Mouse (Mus musculus) MEL (cell line): ENCODE data around the gene Grtp1.

ENCODE experiments used
- BHLHE40 ChIP-seq: IDR thresholded peaks from 2 replicates; pipeline ENCODE4 v1.6.1; 2012; ENCODE audit warnings: low read depth, mild to moderate bottlenecking, inconsistent platforms, low read length, improper control_type of control experiment, borderline replicate concordance
- CHD2 ChIP-seq: IDR thresholded peaks from 2 replicates; pipeline ENCODE4 v1.6.1; 2011; ENCODE audit warnings: low read length, improper control_type of control experiment
- CTCF ChIP-seq, 3 experiments: IDR thresholded peaks in 2 of 3; conservative IDR thresholded peaks in 1 of 3; 2 replicates each; pipeline ENCODE4 v1.5.1; 2011 to 2012; ENCODE audit warnings: low read length in 3 of 3, low read depth in 2 of 3, mild to moderate bottlenecking in 2 of 3, improper control_type of control experiment in 1 of 3, inconsistent platforms in 1 of 3, mixed read lengths in 1 of 3, moderate library complexity in 1 of 3; ENCODE audit not compliant: control insufficient read depth in 1 of 3, insufficient read depth in 1 of 3, poor library complexity in 1 of 3, severe bottlenecking in 1 of 3
- ELF1 ChIP-seq: IDR thresholded peaks from 2 replicates; pipeline ENCODE4 v1.6.1; 2014; ENCODE audit warnings: low read depth, mild to moderate bottlenecking, inconsistent platforms, low read length, improper control_type of control experiment, moderate library complexity
- EP300 ChIP-seq, 2 experiments: IDR thresholded peaks; 2 replicates each; pipeline ENCODE4 v1.6.1; 2011; ENCODE audit warnings: improper control_type of control experiment in 2 of 2, low read length in 2 of 2, low read depth in 1 of 2, mild to moderate bottlenecking in 1 of 2
- GATA1 ChIP-seq: IDR thresholded peaks from 2 replicates; pipeline ENCODE4 v1.6.1; 2011; ENCODE audit warnings: low read depth, low read length, improper control_type of control experiment
- KAT2A ChIP-seq: conservative IDR thresholded peaks from 2 replicates; pipeline ENCODE4 v1.6.1; 2012; ENCODE audit warnings: low read depth, low read length, improper control_type of control experiment, inconsistent platforms
- MAFK ChIP-seq: IDR thresholded peaks from 2 replicates; pipeline ENCODE4 v1.6.1; 2011; ENCODE audit warnings: low read depth, mild to moderate bottlenecking, low read length, improper control_type of control experiment, borderline replicate concordance
- MYB ChIP-seq: IDR thresholded peaks from 2 replicates; pipeline ENCODE4 v1.6.1; 2011; ENCODE audit warnings: mild to moderate bottlenecking, low read depth, low read length, improper control_type of control experiment
- NRF1 ChIP-seq: IDR thresholded peaks from 2 replicates; pipeline ENCODE4 v1.6.1; 2014; ENCODE audit warnings: low read depth, mild to moderate bottlenecking, inconsistent platforms, low read length, improper control_type of control experiment, moderate library complexity; ENCODE audit not compliant: poor library complexity, insufficient read depth, severe bottlenecking
- POLR2A ChIP-seq, 2 experiments: IDR thresholded peaks; 2 replicates each; pipeline ENCODE4 v1.6.1; 2011 to 2012; ENCODE audit warnings: low read length in 2 of 2, mild to moderate bottlenecking in 2 of 2, control low read depth in 1 of 2, improper control_type of control experiment in 1 of 2, low read depth in 1 of 2, moderate library complexity in 1 of 2; ENCODE audit not compliant: control insufficient read depth in 1 of 2, insufficient read depth in 1 of 2, poor library complexity in 1 of 2
- TAL1 ChIP-seq: IDR thresholded peaks from 2 replicates; pipeline ENCODE4 v1.6.1; 2012; ENCODE audit warnings: mild to moderate bottlenecking, inconsistent platforms, low read length, moderate library complexity, mixed read lengths
- TCF12 ChIP-seq: IDR thresholded peaks from 2 replicates; pipeline ENCODE4 v1.6.1; 2014; ENCODE audit warnings: low read depth, mild to moderate bottlenecking, inconsistent platforms, low read length, improper control_type of control experiment, moderate library complexity
- ZC3H11A ChIP-seq: IDR thresholded peaks from 2 replicates; pipeline ENCODE4 v1.6.1; 2012; ENCODE audit warnings: low read depth, mild to moderate bottlenecking, inconsistent platforms, low read length, improper control_type of control experiment

DNA sequence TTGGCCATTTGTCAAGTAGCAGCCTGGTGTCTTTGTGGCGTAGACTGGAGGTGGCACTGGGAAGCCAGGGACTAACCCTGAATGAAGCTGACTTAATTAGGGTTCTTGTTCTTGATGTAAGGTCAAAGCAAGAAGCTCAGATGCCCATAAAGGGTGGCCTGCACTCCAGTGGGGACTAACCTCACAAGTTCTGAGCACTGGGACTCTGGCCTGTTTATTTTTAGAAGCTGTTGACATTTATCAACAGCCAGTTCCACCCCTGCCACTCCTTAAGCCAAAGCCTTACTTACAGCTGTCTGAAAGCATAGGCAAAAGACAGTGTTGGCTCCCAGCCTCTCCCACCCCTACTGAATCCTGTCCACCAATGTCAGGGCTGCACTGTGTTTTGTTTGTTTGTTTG lies 9.3 kb upstream of the Grtp1 start:
- no peak for TF ChIP-seq CTCF (IDR thresholded peaks at IDR 0.05 in 2 of 3, conservative IDR thresholded peaks at IDR 0.05 in 1 of 3; ENCODE audit: control insufficient read depth in 1 of 3, insufficient read depth in 1 of 3, low read depth in 2 of 3, low read length in 3 of 3, poor library complexity in 1 of 3, severe bottlenecking in 1 of 3)
- TF ChIP-seq EP300 (IDR thresholded peaks at IDR 0.05; ENCODE audit: low read depth in 1 of 2, low read length in 2 of 2): no peak
- TF ChIP-seq POLR2A (IDR thresholded peaks at IDR 0.05; ENCODE audit: control insufficient read depth in 1 of 2, insufficient read depth in 1 of 2, low read depth in 1 of 2, low read length in 2 of 2, poor library complexity in 1 of 2): no peak
- no peak for TF ChIP-seq BHLHE40
- TF ChIP-seq GATA1: no peak
- TF ChIP-seq NRF1: no peak
- TF ChIP-seq KAT2A: no peak
- no peak for TF ChIP-seq TAL1
- no peak for TF ChIP-seq ELF1
- no peak for TF ChIP-seq ZC3H11A
- TF ChIP-seq TCF12: no peak
- TF ChIP-seq MYB: no peak
- TF ChIP-seq CHD2: no peak
- TF ChIP-seq MAFK: no peak
